Mouse (Mus musculus): ENCODE data around the gene Sptbn1.

- TF ChIP-seq CTCF (IDR thresholded peaks at IDR 0.05; ENCODE audit: insufficient read depth, low read length) (no peak), POLR2A (IDR thresholded peaks at IDR 0.05; ENCODE audit: borderline replicate concordance, extremely low read depth, low read depth, low read length) (no peak)
These were observed 133.9 kb downstream of the Sptbn1 start for GRCm38 (mm10) chr11:30134058-30134457.

Measured in lung, adult 2 months (tissue).